Mouse (Mus musculus) MEL (cell line): ENCODE measurements at regions not wholly inside any gene's neighbourhood (a gene's known extent, or its start where the extent isn't known, plus 50 kb on each side); places are given as distances from the start of the nearest gene placed in this dataset.

ENCODE experiments used
- CHD2 ChIP-seq: IDR thresholded peaks from 2 replicates; pipeline ENCODE4 v1.6.1; 2011; ENCODE audit warnings: low read length, improper control_type of control experiment
- CTCF ChIP-seq, 3 experiments: IDR thresholded peaks in 2 of 3; conservative IDR thresholded peaks in 1 of 3; 2 replicates each; pipeline ENCODE4 v1.5.1; 2011 to 2012; ENCODE audit warnings: low read length in 3 of 3, low read depth in 2 of 3, mild to moderate bottlenecking in 2 of 3, improper control_type of control experiment in 1 of 3, inconsistent platforms in 1 of 3, mixed read lengths in 1 of 3, moderate library complexity in 1 of 3; ENCODE audit not compliant: control insufficient read depth in 1 of 3, insufficient read depth in 1 of 3, poor library complexity in 1 of 3, severe bottlenecking in 1 of 3
- GATA1 ChIP-seq: IDR thresholded peaks from 2 replicates; pipeline ENCODE4 v1.6.1; 2011; ENCODE audit warnings: low read depth, low read length, improper control_type of control experiment
- HCFC1 ChIP-seq: IDR thresholded peaks from 2 replicates; pipeline ENCODE4 v1.6.1; 2012; ENCODE audit warnings: low read depth, mild to moderate bottlenecking, inconsistent platforms, low read length, improper control_type of control experiment, moderate library complexity
- MAZ ChIP-seq: IDR thresholded peaks from 2 replicates; pipeline ENCODE4 v1.6.1; 2012; ENCODE audit warnings: low read depth, mild to moderate bottlenecking, inconsistent platforms, low read length, improper control_type of control experiment
- MXI1 ChIP-seq: IDR thresholded peaks from 2 replicates; pipeline ENCODE4 v1.6.1; 2011; ENCODE audit warnings: mild to moderate bottlenecking, low read depth, low read length, improper control_type of control experiment
- MYC ChIP-seq: IDR thresholded peaks from 2 replicates; pipeline ENCODE4 v1.6.1; 2011; ENCODE audit warnings: low read depth, mild to moderate bottlenecking, low read length, improper control_type of control experiment, moderate library complexity
- POLR2A ChIP-seq, 2 experiments: IDR thresholded peaks; 2 replicates each; pipeline ENCODE4 v1.6.1; 2011 to 2012; ENCODE audit warnings: low read length in 2 of 2, mild to moderate bottlenecking in 2 of 2, control low read depth in 1 of 2, improper control_type of control experiment in 1 of 2, low read depth in 1 of 2, moderate library complexity in 1 of 2; ENCODE audit not compliant: control insufficient read depth in 1 of 2, insufficient read depth in 1 of 2, poor library complexity in 1 of 2
- TAL1 ChIP-seq: IDR thresholded peaks from 2 replicates; pipeline ENCODE4 v1.6.1; 2012; ENCODE audit warnings: mild to moderate bottlenecking, inconsistent platforms, low read length, moderate library complexity, mixed read lengths

- TF ChIP-seq TAL1 (no peak), POLR2A (IDR thresholded peaks at IDR 0.05; ENCODE audit: control insufficient read depth in 1 of 2, insufficient read depth in 1 of 2, low read depth in 1 of 2, low read length in 2 of 2, poor library complexity in 1 of 2) (no peak), MYC (no peak), CTCF (IDR thresholded peaks at IDR 0.05 in 2 of 3, conservative IDR thresholded peaks at IDR 0.05 in 1 of 3; ENCODE audit: control insufficient read depth in 1 of 3, insufficient read depth in 1 of 3, low read depth in 2 of 3, low read length in 3 of 3, poor library complexity in 1 of 3, severe bottlenecking in 1 of 3) (no peak), CHD2 (no peak), MXI1 (no peak), GATA1 (no peak), HCFC1 (no peak), MAZ (no peak)
Observed at GRCm38 (mm10) chr12:58652701-58653100, 359.1 kb downstream of the Sec23a start.
